Mouse (Mus musculus) limb, embryonic 15.5 days (tissue): ENCODE results near the gene Kctd2. TPM values are rescaled to one million over a fixed set of nuclear protein-coding genes. Genes with fewer than 3 reads are reported as not detected.
"Not testable (repeated sequence)": the region's sequence is repeated elsewhere in the genome, so short reads cannot be mapped to it uniquely, and the experiment has no call there.

Experiments used
- ATAC-seq: fragments of 200-750 bp; cut with Nextera tagmentation; 2 replicates; pipeline ENCODE4 v1.8.0; 2017; ENCODE audit warnings: low read depth, moderate TSS enrichment; ENCODE audit not compliant: insufficient number of reproducible peaks, low FRiP score, low TSS enrichment
- H3K27ac ChIP-seq: fragments of 300-500 bp; sonication (generic); 2 replicates; pipeline ENCODE4 v1.5.1; 2015; ENCODE audit warnings: moderate library complexity, mild to moderate bottlenecking, inconsistent platforms
- H3K27me3 ChIP-seq: fragments of 300-500 bp; sonication (generic); 2 replicates; pipeline ENCODE4 v1.6.1; 2015; ENCODE audit warnings: inconsistent platforms
- H3K36me3 ChIP-seq: fragments of 300-500 bp; sonication (generic); 2 replicates; pipeline ENCODE4 v1.6.1; 2015; ENCODE audit warnings: inconsistent platforms
- H3K4me1 ChIP-seq: fragments of 300-500 bp; sonication (generic); 2 replicates; pipeline ENCODE4 v1.6.1; 2015; ENCODE audit warnings: inconsistent platforms
- H3K4me2 ChIP-seq: fragments of 300-500 bp; sonication (generic); 2 replicates; pipeline ENCODE4 v1.6.1; 2015; ENCODE audit warnings: mild to moderate bottlenecking, inconsistent platforms
- H3K4me3 ChIP-seq: fragments of 300-500 bp; sonication (generic); 2 replicates; pipeline ENCODE4 v1.5.1; 2015; ENCODE audit warnings: mild to moderate bottlenecking, inconsistent platforms
- H3K9ac ChIP-seq: fragments of 300-500 bp; sonication (generic); 2 replicates; pipeline ENCODE4 v1.6.1; 2015; ENCODE audit warnings: inconsistent platforms
- H3K9me3 ChIP-seq: fragments of 300-500 bp; sonication (generic); 2 replicates; pipeline ENCODE4 v1.6.1; 2016; ENCODE audit warnings: inconsistent platforms
- WGBS: fragments of 180-500 bp; shearing (Covaris S2); methylation state at CpG from one replicate; pipeline ENCODE4 v1.1.7; 2015; 5-methylcytosine and 5-hydroxymethylcytosine counted together
- polyA plus RNA-seq: library from polyadenylated mRNA; unstranded; fragments of >200 nt; fragmentation: Nextera tagmentation; extraction: Ambion mirVana; gene quantifications from 2 replicates; pipeline ENCODE4 v1.2.1, GENCODE M21; 2015

Kctd2 gene
- polyA plus RNA-seq, 1 experiment from 2014 or later, result 15.1 TPM

DNA sequence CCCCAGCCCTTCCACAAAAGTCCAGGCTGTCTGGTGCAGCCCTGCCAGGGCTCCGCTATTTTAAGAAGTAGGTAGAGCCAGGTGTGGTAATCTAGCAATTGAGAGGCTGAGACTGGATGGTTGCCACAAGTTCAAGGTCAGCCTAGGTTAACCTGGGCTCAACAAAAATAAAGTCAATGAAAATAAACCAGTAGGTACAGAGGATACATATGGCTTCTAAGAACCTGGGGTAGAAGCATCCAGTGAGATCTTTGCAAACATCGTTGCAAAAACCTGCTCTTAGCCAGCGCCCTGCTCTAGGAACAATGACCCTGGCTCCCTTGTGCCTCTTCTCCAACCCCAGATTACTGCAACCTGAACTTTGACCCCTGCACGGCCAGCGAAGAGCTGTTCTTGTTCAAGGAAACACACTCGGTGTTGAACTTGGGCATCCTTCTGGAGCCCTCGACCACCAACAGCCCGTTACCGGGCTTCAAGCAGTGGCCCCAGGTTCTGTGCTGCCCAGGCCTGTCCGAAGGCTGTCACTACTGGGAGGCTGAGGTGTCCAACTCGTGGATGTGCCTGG lies 27.5 kb downstream of the Kctd2 start:
- H3K27me3 ChIP-seq, result no peaks in the 10 kb centered on the region
- no peaks in the 10 kb centered on the region for H3K36me3 ChIP-seq
- H3K4me3 ChIP-seq, result no peak overlapping the region
- no peaks in the 10 kb centered on the region for H3K9me3 ChIP-seq
- ATAC-seq, result no peak
- no peak overlapping the region for H3K27ac ChIP-seq
- 83% methylated on average over 11 of the region's 11 CpGs for WGBS
- H3K4me1 ChIP-seq, result no peaks in the 10 kb centered on the region
- no peak overlapping the region for H3K9ac ChIP-seq
- H3K4me2 ChIP-seq, result no peak overlapping the region

DNA sequence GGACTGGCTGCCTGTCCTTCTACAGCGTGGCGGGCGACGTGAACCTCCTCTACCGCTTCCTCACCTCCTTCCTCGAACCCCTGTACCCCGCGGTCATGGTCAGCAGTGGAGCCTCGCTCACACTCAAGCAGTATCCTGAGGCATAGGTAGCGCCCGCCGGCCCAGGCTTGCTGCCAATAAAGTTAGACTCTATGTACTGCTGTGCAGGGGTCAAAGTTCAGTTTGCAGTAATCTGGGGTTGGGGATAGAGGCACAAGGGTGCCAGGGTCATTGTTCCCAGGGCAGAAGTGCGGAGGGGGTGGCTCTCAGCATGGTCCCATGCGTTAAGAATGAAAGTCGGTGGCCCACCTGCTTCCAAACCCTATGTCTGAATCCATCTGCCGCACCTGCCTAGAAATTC lies 28.1 kb downstream of the Kctd2 start:
- ATAC-seq, result no peak
- no peak overlapping the region for H3K4me2 ChIP-seq
- no peaks in the 10 kb centered on the region for H3K27me3 ChIP-seq
- no peaks in the 10 kb centered on the region for H3K9me3 ChIP-seq
- WGBS, result 85% methylated on average over 16 of the region's 16 CpGs
- H3K9ac ChIP-seq, result no peak overlapping the region
- H3K4me1 ChIP-seq, result no peaks in the 10 kb centered on the region
- no peaks in the 10 kb centered on the region for H3K36me3 ChIP-seq
- no peak overlapping the region for H3K27ac ChIP-seq
- H3K4me3 ChIP-seq, result no peak overlapping the region

DNA sequence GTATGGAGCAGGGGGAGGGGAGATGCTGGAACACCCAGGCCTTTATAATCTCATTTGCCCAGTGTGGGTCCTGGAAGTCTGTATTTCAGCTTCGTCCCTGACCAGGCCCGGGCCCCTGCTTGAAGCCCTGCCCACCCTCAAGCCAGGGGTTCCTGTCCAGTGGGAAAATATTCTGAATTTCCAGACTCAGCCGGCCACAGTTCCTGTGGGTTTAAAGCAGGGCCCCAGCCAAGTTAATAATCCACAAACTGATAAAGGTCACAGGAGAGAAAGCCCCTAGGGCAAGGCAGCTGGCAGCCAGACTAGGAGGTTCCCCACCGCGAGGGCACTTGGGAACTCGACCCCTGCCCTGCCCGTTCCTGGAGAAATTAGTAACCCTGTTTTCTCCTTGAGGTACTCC lies 29.1 kb downstream of the Kctd2 start:
- no peak overlapping the region for H3K4me2 ChIP-seq
- H3K4me3 ChIP-seq, result no peak overlapping the region
- H3K27me3 ChIP-seq, result no peaks in the 10 kb centered on the region
- H3K4me1 ChIP-seq, result no peaks in the 10 kb centered on the region
- no peak overlapping the region for H3K27ac ChIP-seq
- WGBS, result 30% methylated on average over 7 of the region's 7 CpGs
- no peaks in the 10 kb centered on the region for H3K9me3 ChIP-seq
- H3K9ac ChIP-seq, result no peak overlapping the region
- no peak for ATAC-seq
- H3K36me3 ChIP-seq, result no peaks in the 10 kb centered on the region

DNA sequence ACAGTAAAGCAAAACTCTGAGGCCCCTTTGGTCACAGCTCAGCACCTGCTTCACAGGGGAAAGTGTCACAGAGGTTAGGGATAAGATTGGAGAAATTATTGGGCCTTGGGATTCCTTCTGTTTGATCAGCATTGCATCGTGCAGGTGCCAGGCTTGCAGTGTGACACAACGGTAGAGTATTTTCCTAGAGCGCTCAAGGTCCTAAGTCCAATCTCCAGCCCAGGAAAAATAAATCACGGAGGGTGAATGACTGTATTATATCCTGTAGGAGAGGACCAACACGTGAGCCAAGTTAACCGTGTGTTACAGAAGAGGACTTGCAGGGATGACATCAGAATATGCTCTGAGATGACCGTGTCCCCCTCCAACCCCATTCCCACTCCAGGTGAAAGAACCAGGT lies 30.2 kb downstream of the Kctd2 start:
- H3K27me3 ChIP-seq, result no peaks in the 10 kb centered on the region
- no peak overlapping the region for H3K4me2 ChIP-seq
- WGBS, result 77% methylated on average over 7 of the region's 7 CpGs
- no peak overlapping the region for H3K4me3 ChIP-seq
- no peaks in the 10 kb centered on the region for H3K9me3 ChIP-seq
- ATAC-seq, result no peak
- H3K36me3 ChIP-seq, result no peaks in the 10 kb centered on the region
- no peaks in the 10 kb centered on the region for H3K4me1 ChIP-seq
- H3K27ac ChIP-seq, result no peak overlapping the region
- no peak overlapping the region for H3K9ac ChIP-seq

DNA sequence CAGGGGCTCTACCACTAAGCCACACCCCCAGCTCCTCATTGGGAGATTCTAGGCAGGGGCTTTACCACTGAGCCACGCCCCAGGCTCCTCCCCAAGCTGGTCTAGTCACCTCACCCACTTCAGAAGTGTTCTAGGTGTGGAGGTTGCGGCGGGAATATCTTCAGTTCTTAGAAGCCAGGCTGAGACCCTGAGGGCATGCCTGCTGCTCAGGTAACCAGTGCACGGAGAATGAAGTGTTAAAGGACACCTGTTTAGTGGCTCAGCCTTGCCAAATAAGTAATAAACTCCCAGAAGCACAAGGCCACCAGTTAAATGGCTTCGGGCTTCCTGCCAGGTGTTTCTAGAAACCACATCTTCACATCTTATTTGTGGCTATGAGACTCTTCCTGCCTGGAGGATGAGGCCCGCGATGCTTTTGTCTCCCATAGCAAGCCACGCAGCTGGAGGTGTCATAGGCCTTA lies 31.9 kb downstream of the Kctd2 start:
- H3K36me3 ChIP-seq, result no peaks in the 10 kb centered on the region
- no peak overlapping the region for H3K9ac ChIP-seq
- no peak overlapping the region for H3K27ac ChIP-seq
- ATAC-seq, result no peak
- no peaks in the 10 kb centered on the region for H3K27me3 ChIP-seq
- no peaks in the 10 kb centered on the region for H3K4me1 ChIP-seq
- H3K4me2 ChIP-seq, result no peak overlapping the region
- no peaks in the 10 kb centered on the region for H3K9me3 ChIP-seq
- WGBS, result 63% methylated on average over 8 of the region's 8 CpGs
- H3K4me3 ChIP-seq, result no peak overlapping the region

DNA sequence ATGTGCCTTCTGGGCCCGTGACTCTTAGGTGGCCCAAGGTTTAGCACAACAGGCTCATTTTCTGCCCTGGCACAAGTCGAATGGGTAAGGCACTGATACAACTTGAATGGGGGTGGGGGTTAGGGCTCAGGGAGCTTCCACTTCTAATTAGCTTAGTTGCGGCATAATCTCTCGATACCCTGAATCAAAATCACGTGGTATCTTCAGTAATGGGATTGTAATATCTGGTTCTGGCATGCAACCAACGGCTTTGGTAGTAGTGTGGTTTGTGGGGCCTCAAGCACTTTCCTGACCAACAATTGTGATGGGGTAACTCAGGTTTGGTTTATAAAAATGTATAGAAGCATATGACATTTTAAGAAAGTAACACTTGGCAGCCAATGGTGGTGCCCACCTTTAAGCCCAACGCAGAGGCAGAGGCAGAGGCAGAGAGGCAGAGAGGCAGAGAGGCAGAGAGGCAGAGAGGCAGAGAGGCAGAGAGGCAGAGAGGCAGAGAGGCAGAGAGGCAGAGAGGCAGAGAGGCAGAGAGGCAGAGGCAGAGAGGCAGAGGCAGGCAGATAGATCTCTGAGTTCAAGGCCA lies 32.4 kb downstream of the Kctd2 start:
- no peak for ATAC-seq
- Histone ChIP-seq H3K27me3 (no peaks in the 10 kb centered on the region), H3K9me3 (no peaks in the 10 kb centered on the region), H3K4me1 (peaks cover 2% of the 10 kb centered on the region; the same call in 1 of the 2 replicates), H3K27ac (no peak overlapping the region), H3K36me3 (no peaks in the 10 kb centered on the region), H3K9ac (no peak overlapping the region), H3K4me2 (no peak overlapping the region), H3K4me3 (no peak overlapping the region)
- 75% methylated on average over 7 of the region's 7 CpGs for WGBS

DNA sequence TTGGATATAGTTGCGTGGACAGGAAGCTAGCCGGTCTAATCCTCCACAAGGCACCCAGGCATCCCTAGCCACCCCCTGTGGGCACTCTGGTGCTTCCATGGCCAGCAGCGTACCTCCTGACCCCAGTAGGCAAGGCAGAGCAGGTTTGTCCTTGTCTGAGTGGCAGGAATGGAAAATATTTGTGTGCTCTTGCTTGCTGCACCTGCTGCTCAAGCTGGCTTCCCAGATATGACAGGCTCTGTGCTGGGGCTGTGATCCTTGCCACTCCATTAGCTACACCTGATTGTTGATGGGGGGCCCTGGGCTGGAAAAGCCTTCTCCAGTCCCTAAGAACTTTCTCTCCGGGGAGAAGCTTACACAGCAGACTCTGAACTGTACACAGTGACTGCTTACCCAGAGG lies 33.4 kb downstream of the Kctd2 start:
- Histone ChIP-seq H3K4me3 (no peak overlapping the region), H3K9me3 (no peaks in the 10 kb centered on the region), H3K27ac (no peak overlapping the region), H3K4me2 (no peak overlapping the region), H3K9ac (no peak overlapping the region), H3K36me3 (no peaks in the 10 kb centered on the region), H3K27me3 (no peaks in the 10 kb centered on the region), H3K4me1 (peaks cover 5% of the 10 kb centered on the region; the same call in 1 of the 2 replicates)
- no peak for ATAC-seq
- WGBS, result 69% methylated on average over 4 of the region's 4 CpGs

DNA sequence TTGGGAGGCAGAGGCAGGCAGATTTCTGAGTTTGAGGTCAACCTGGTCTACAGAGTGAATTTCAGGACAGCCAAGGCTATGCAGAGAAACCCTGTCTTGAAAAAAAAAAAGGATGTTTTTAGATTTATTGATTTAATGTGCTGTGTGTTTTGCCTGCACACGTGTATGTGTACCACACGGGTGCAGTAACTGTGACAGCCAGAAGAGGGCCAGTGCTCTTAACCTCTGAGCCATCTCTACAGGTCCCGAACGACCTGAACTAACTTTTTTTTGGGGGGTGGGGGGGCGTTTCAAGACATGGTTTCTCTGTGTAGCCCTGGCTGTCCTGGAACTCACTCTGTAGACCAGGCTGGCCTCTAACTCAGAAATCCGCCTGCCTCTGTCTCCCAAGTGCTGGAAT lies 34.9 kb downstream of the Kctd2 start:
- not testable (repeated sequence) for H3K9me3 ChIP-seq, H3K4me1 ChIP-seq, H3K36me3 ChIP-seq, H3K4me3 ChIP-seq, H3K27me3 ChIP-seq, H3K27ac ChIP-seq, H3K9ac ChIP-seq, H3K4me2 ChIP-seq, ATAC-seq
- 87% methylated on average over 6 of the region's 6 CpGs for WGBS

DNA sequence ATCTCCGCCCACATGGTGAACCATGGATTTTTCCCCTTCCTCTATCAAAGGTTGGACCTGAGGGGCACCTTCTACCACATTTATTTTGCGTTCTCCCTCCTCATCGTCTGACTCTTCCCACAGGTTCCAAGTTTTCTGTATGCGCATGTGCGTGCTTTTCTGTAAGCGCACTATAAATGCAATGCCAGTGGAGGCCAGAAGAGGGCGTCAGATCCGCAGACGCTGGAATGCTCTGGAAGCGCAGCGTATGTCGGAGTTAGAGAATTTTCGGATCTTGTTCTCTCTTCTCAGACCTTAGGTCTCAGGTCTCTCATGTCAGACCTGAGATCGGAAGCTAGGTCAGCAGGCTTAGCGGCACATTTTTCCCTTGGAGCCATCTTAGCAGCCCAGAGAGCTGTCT lies 35.7 kb downstream of the Kctd2 start:
- Histone ChIP-seq H3K9ac (no peak overlapping the region), H3K27ac (no peak overlapping the region), H3K4me3 (no peak overlapping the region), H3K4me2 (no peak overlapping the region), H3K27me3 (no peaks in the 10 kb centered on the region), H3K9me3 (no peaks in the 10 kb centered on the region), H3K36me3 (no peaks in the 10 kb centered on the region), H3K4me1 (peaks cover 5% of the 10 kb centered on the region; the same call in 1 of the 2 replicates)
- ATAC-seq, result no peak
- 84% methylated on average over 15 of the region's 15 CpGs for WGBS

DNA sequence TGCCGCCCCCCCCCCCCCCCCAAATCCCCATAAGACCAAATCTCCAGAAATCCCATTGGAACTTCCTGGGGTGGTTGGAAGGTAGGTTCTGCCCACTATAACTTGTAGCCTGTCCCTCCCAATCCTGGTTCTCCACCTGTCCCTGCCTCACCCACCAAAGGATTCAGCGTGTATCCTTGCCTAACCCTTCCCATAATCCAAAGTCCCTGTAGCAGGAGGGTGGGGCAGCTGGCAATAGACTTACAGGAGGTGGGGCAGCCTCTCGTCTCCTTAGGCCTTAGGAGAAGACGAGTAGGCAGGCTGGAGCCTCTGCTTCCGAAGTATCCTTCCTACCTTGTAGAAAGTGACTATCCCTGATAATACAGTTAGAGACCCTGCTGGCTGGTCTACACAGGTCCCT lies 36.3 kb downstream of the Kctd2 start:
- Histone ChIP-seq H3K27ac (no peak overlapping the region), H3K4me3 (no peak overlapping the region), H3K9me3 (no peaks in the 10 kb centered on the region), H3K4me1 (peaks cover 5% of the 10 kb centered on the region; the same call in 1 of the 2 replicates), H3K36me3 (no peaks in the 10 kb centered on the region), H3K27me3 (no peaks in the 10 kb centered on the region), H3K9ac (no peak overlapping the region), H3K4me2 (no peak overlapping the region)
- no peak for ATAC-seq
- WGBS, result 83% methylated on average over 5 of the region's 5 CpGs

DNA sequence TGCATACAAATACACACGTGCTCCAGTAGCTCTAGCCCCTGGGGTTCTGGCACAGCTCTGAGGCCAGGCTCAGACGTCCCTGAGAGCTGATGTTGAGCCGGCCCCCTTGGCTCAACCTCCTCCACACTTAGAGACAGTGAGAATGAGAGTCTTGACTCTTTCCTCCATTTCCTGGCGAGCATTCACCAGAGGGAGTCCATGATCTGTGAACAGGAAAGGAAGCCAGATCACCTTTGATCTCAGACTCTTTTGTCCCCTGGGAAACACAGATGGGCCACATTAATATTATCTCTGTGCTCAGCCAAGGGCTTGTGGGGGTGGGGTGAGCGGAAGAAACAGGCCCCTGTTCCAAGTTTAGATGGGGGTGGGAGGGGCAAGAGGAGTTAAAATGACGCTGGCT lies 37.5 kb downstream of the Kctd2 start:
- no peak overlapping the region for H3K9ac ChIP-seq
- no peak overlapping the region for H3K4me3 ChIP-seq
- no peak for ATAC-seq
- 29% methylated on average over 6 of the region's 6 CpGs for WGBS
- no peak overlapping the region for H3K4me2 ChIP-seq
- H3K9me3 ChIP-seq, result no peaks in the 10 kb centered on the region
- H3K27me3 ChIP-seq, result no peaks in the 10 kb centered on the region
- no peaks in the 10 kb centered on the region for H3K36me3 ChIP-seq
- H3K4me1 ChIP-seq, result peaks cover 5% of the 10 kb centered on the region; the same call in 1 of the 2 replicates
- H3K27ac ChIP-seq, result no peak overlapping the region

DNA sequence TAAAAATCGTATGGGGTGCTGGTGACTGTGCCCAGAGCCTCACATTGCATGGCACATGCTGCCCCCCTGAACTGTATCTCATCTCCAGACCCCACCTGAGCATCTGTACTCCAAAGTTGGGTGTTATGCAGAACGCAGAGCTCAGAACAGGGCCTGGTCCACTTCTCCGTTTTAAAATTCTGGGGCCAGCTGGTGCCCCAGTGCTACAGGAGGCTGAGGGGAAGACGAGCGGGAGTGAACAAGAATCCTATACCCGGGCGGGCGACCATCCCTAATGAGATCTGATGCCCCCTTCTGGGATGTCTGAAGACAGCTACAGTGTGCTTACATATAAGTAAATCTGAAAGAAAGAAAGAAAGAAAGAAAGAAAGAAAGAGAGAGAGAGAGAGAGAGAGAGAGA lies 41.0 kb downstream of the Kctd2 start:
- no peaks in the 10 kb centered on the region for H3K36me3 ChIP-seq
- no peaks in the 10 kb centered on the region for H3K27me3 ChIP-seq
- peaks cover 5% of the 10 kb centered on the region; the same call in 1 of the 2 replicates for H3K4me1 ChIP-seq
- no peak overlapping the region for H3K9ac ChIP-seq
- 21% methylated on average over 8 of the region's 8 CpGs for WGBS
- no peak overlapping the region for H3K4me2 ChIP-seq
- ATAC-seq, result no peak
- H3K9me3 ChIP-seq, result no peaks in the 10 kb centered on the region
- H3K4me3 ChIP-seq, result no peak overlapping the region
- no peak overlapping the region for H3K27ac ChIP-seq

DNA sequence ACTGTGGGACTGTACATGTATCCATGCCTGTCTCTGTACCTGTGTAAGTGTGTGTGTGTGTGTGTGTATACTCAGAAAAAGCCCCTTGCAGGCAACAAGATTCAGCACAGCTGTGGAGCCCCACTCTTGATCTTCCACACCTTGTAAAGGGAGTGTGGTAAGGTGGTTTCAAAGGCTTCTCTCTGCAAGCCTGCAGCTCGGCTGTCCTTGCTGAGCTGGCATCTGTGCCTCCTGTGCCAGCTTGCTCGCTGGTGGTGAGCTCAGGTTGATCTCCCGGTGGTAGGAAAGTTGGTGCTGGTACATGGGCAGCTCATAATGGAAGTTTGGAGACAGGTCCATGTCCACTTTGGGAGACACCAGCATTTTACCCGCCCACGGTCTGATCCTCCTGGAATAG lies 41.9 kb downstream of the Kctd2 start:
- H3K9me3 ChIP-seq, result no peaks in the 10 kb centered on the region
- ATAC-seq, result no peak
- H3K27ac ChIP-seq, result no peak overlapping the region
- no peaks in the 10 kb centered on the region for H3K27me3 ChIP-seq
- H3K9ac ChIP-seq, result no peak overlapping the region
- H3K36me3 ChIP-seq, result no peaks in the 10 kb centered on the region
- peaks cover 5% of the 10 kb centered on the region; the same call in 1 of the 2 replicates for H3K4me1 ChIP-seq
- no peak overlapping the region for H3K4me3 ChIP-seq
- 66% methylated on average over 5 of the region's 5 CpGs for WGBS
- H3K4me2 ChIP-seq, result no peak overlapping the region
